Mouse (Mus musculus) kidney, adult 2 months (tissue): ENCODE measurements around the gene Sim1.

Source experiments
- CTCF ChIP-seq: fragments of 200-500 bp; conservative IDR thresholded peaks from 2 replicates; pipeline ENCODE4 v1.5.1; 2011; ENCODE audit warnings: low read depth, mild to moderate bottlenecking, control low read depth, low read length, moderate library complexity, mixed read lengths; ENCODE audit not compliant: insufficient read depth, insufficient read length
- POLR2A ChIP-seq: fragments of 200-500 bp; IDR thresholded peaks from one replicate; pipeline ENCODE4 v1.6.1; 2011; ENCODE audit warnings: low read depth, low read length, control low read depth

DNA sequence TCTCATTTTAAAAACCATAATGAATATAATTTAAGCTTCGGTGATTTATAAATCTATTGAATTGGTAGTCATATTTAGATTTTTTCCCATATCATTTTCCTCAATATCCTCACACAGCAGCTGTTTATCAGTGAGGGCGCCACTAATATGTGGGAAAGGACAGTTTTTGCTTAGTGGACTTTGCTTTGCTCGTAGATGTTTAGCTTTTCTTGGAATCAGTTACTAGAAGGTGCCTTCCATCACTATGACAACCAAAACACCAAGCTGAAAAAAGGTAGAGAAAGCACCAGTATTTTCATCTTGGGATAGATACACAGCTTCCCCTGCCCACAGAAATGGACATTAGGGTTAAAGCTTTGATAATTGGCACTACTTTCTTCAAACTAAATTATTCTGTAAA is 87.3 kb downstream of the Sim1 start:
- TF ChIP-seq CTCF, result no peak
- TF ChIP-seq POLR2A, result no peak
